Mouse (Mus musculus) liver, embryonic 15.5 days (tissue): Measurements from ENCODE around the gene Daam2. TPM values are rescaled to one million over a fixed set of nuclear protein-coding genes. Genes with fewer than 3 reads are reported as not detected.

Source experiments
- ATAC-seq: fragments of 200-750 bp; cut with Nextera tagmentation; 2 replicates; pipeline ENCODE4 v1.8.0; 2017; ENCODE audit warnings: moderate number of reproducible peaks, mild to moderate bottlenecking, moderate library complexity; ENCODE audit not compliant: insufficient read depth
- H3K27ac ChIP-seq: fragments of 300-500 bp; sonication (generic); replicated peaks from 2 replicates; pipeline ENCODE4 v1.5.1; 2015; ENCODE audit warnings: mild to moderate bottlenecking, inconsistent platforms
- H3K27me3 ChIP-seq: fragments of 300-500 bp; sonication (generic); 2 replicates; pipeline ENCODE4 v1.6.1; 2015; ENCODE audit warnings: mild to moderate bottlenecking, inconsistent platforms
- H3K36me3 ChIP-seq: fragments of 300-500 bp; sonication (generic); replicated peaks from 2 replicates; pipeline ENCODE4 v1.6.1; 2015; ENCODE audit warnings: moderate library complexity, mild to moderate bottlenecking, inconsistent platforms
- H3K4me1 ChIP-seq: fragments of 300-500 bp; sonication (generic); replicated peaks from 2 replicates; pipeline ENCODE4 v1.6.1; 2015; ENCODE audit warnings: inconsistent platforms
- H3K4me2 ChIP-seq: fragments of 300-500 bp; sonication (generic); 2 replicates; pipeline ENCODE4 v1.6.1; 2015; ENCODE audit warnings: moderate library complexity, mild to moderate bottlenecking, inconsistent platforms
- H3K4me3 ChIP-seq: fragments of 300-500 bp; sonication (generic); replicated peaks from 2 replicates; pipeline ENCODE4 v1.5.1; 2015; ENCODE audit warnings: mild to moderate bottlenecking, inconsistent platforms
- H3K9ac ChIP-seq: fragments of 300-500 bp; sonication (generic); 2 replicates; pipeline ENCODE4 v1.6.1; 2015; ENCODE audit warnings: moderate library complexity, mild to moderate bottlenecking, inconsistent platforms
- H3K9me3 ChIP-seq: fragments of 300-500 bp; sonication (generic); replicated peaks from 2 replicates; pipeline ENCODE4 v1.6.1; 2016; ENCODE audit warnings: inconsistent platforms
- WGBS: fragments of 180-500 bp; shearing (Covaris S2); methylation state at CpG from one replicate; pipeline ENCODE4 v1.1.7; 2015; ENCODE audit warnings: mixed read lengths; ENCODE audit not compliant: insufficient replicate concordance; 5-methylcytosine and 5-hydroxymethylcytosine counted together
- polyA plus RNA-seq: library from polyadenylated mRNA; unstranded; fragments of >200 nt; fragmentation: Nextera tagmentation; extraction: Ambion mirVana; gene quantifications from 2 replicates; pipeline ENCODE4 v1.2.1, GENCODE M21; 2015

Gene Daam2
- polyA plus RNA-seq, 1 experiment from 2014 or later: 0.33 TPM

DNA sequence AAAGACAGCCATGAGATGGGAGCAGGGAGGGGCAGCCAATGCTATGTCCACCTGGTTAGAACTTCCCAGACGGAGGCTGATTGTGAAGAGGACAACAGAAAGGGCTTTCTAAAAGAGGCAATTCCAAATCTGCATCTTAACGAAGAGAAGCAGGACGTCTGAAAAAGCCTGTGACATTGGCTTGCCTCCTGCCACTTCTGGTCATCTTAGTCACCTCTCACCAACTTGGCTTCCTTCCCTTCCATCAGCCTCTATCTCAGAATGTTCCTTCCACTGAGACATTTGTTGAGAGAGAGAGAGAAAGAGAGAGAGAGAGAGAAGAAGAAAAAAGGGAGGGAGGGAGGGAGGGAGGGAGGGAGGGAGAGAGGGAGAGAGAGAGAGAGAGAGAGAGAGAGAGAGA, 47.1 kb downstream of the Daam2 start:
- H3K27me3 ChIP-seq: no peaks in the 10 kb centered on the region
- ATAC-seq: no peak
- WGBS: 42% methylated on average over 3 of the region's 3 CpGs
- H3K4me2 ChIP-seq: no peak overlapping the region
- no peaks in the 10 kb centered on the region for H3K9me3 ChIP-seq
- no peak overlapping the region for H3K4me3 ChIP-seq
- no peaks in the 10 kb centered on the region for H3K36me3 ChIP-seq
- no peak overlapping the region for H3K27ac ChIP-seq
- no peaks in the 10 kb centered on the region for H3K4me1 ChIP-seq
- no peak overlapping the region for H3K9ac ChIP-seq

DNA sequence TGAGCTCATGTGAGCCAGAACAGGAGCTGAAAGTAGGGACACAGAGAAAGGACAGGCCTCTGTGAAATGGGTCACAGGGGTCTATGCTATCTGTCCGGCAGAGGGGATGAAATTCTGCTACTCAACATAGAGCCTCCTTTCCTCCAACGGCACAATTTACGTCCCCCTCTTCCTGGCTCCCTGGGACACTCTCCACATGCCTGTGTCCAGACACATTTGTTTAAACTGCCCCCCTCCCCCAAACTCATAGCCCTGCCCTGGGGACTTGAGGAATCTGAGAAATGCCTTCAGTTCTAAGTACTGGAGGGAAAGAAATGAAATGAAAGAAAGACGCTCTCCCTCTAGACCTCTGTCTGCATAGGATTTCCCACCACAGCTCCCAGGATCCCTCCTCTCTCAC, 48.5 kb downstream of the Daam2 start:
- Histone ChIP-seq H3K27ac (no peak overlapping the region), H3K27me3 (no peaks in the 10 kb centered on the region), H3K36me3 (no peaks in the 10 kb centered on the region), H3K4me1 (no peaks in the 10 kb centered on the region), H3K9me3 (no peaks in the 10 kb centered on the region), H3K4me2 (no peak overlapping the region), H3K4me3 (no peak overlapping the region), H3K9ac (no peak overlapping the region)
- WGBS: 41% methylated on average over 4 of the region's 4 CpGs
- no peak for ATAC-seq

DNA sequence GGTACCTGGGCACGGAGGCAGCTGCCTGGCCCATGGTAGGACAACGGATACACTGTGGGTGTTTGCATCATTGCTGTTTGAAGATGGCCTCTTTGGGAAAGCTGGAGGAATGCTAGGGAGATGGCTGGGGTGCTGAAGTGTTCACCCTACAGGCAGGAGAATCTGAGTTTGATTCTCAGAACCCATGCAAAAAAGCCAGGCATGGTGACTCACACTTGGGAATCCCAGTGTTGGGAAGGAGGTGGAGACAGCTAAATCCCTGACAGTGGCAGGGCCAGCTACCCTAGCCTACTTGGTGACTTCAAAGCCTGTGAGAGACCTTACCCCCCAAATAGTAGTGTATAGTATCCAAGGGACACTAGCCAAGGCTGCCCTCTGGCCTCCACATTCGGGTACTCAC, 49.0 kb downstream of the Daam2 start:
- Histone ChIP-seq H3K9ac (no peak overlapping the region), H3K27me3 (no peaks in the 10 kb centered on the region), H3K36me3 (no peaks in the 10 kb centered on the region), H3K4me3 (no peak overlapping the region), H3K27ac (no peak overlapping the region), H3K9me3 (no peaks in the 10 kb centered on the region), H3K4me2 (no peak overlapping the region), H3K4me1 (no peaks in the 10 kb centered on the region)
- no peak for ATAC-seq
- WGBS: 64% methylated on average over 3 of the region's 3 CpGs

DNA sequence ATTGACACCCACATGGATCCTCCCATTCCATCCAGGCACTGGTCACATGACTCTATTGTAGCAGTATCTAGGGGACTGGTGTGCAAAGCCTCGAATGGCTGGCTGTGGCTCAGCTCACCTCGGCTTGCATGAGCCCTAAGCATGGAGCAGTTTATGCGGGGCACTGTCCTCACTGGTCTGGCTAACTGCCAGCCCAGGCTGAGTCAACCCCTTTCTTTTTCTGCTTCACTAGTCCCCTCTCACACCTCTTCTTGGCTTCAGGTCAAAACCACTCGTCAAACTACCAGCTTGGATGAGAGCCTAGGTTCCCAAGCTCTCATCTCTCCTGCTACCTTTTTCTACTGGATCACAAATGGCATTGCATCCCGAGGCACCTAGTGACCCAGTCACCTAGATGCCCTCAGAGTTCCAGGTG, 51.5 kb downstream of the Daam2 start:
- Histone ChIP-seq H3K27ac (no peak overlapping the region), H3K27me3 (no peaks in the 10 kb centered on the region), H3K4me2 (no peak overlapping the region), H3K4me3 (no peak overlapping the region), H3K4me1 (no peaks in the 10 kb centered on the region), H3K9me3 (no peaks in the 10 kb centered on the region), H3K9ac (no peak overlapping the region), H3K36me3 (no peaks in the 10 kb centered on the region)
- 52% methylated on average over 5 of the region's 5 CpGs for WGBS
- ATAC-seq: no peak

DNA sequence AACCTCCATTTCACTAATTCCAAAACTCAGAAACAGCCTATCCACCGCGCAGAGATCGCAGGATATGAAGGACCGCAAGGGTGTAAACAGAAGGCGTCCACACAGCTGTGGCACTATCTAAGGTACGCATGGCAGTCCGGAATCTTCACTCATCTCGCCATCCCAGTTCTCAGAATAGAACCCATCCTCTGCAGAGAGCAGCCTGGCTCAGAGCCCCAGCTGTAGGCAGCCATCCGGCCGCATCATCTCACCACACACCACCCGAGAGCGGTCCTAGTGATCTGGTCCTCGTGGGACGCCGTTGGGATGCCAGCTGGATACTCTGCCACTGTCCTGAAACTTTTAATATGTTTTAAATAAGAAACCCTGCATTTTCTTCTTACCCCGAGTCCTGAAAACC, 54.7 kb downstream of the Daam2 start:
- Histone ChIP-seq H3K27ac (no peak overlapping the region), H3K36me3 (no peaks in the 10 kb centered on the region), H3K9me3 (no peaks in the 10 kb centered on the region), H3K9ac (no peak overlapping the region), H3K27me3 (no peaks in the 10 kb centered on the region), H3K4me2 (no peak overlapping the region), H3K4me3 (no peak overlapping the region), H3K4me1 (no peaks in the 10 kb centered on the region)
- no peak for ATAC-seq
- WGBS: 75% methylated on average over 16 of the region's 16 CpGs

DNA sequence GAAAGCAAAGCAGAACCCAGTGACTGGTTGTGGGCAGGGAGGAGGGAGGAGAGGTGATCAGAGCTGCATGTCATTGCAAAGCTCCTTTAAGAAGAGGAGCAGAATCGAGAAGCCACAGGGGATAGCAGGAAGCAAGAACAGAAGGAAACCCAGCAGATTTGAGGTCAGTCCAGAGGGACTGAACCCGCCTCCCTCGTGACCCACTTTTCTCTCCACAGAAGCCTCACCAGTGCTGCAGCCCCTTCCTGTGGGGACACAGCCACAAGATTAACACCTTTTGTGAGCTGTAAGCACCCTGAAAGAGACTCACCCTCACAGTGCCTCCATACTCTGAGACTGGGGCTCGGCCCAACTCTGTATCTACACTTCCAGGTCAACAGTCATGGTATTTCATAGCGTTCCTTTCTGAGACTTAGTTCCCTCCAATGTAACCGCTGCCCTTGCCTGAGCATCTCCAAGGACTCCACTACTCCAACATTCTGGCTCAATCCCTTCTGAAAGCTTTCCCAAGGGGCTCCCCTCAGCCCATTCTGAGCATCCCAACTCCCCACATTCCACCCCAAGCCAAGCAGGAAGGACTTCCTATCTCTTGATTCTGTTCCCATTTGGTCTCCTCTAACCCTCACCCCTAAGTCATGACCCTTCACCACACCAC, 60.8 kb downstream of the Daam2 start:
- no peaks in the 10 kb centered on the region for H3K4me1 ChIP-seq
- H3K27ac ChIP-seq: no peak overlapping the region
- H3K4me3 ChIP-seq: no peak overlapping the region
- H3K9ac ChIP-seq: no peak overlapping the region
- ATAC-seq: no peak
- H3K27me3 ChIP-seq: no peaks in the 10 kb centered on the region
- H3K9me3 ChIP-seq: no peaks in the 10 kb centered on the region
- no peaks in the 10 kb centered on the region for H3K36me3 ChIP-seq
- 38% methylated on average over 6 of the region's 6 CpGs for whole genome bisulfite sequencing
- no peak overlapping the region for H3K4me2 ChIP-seq

DNA sequence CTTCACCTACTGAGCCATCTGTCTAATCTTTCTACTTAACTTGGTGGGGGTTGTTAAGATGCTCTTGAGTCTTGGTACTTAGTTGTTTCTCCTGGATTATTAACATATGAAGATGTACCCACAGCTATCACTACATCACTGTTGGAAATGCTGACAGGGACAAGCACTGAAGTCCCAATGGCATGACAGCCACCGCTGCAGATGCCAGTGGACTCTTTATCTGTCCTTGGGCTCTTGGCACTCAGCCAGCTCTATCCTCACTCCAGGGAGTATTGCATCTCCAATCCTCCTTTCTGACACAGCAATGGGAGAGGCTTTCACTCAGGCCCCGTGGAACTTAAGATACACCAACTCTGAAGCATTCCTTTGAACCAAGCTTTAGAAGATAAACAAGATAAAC, 63.9 kb downstream of the Daam2 start:
- 34% methylated on average over 2 of the region's 2 CpGs for whole genome bisulfite sequencing
- Histone ChIP-seq H3K9me3 (no peaks in the 10 kb centered on the region), H3K4me3 (no peak overlapping the region), H3K27ac (no peak overlapping the region), H3K9ac (no peak overlapping the region), H3K4me1 (no peaks in the 10 kb centered on the region), H3K36me3 (no peaks in the 10 kb centered on the region), H3K27me3 (no peaks in the 10 kb centered on the region), H3K4me2 (no peak overlapping the region)
- ATAC-seq: no peak

DNA sequence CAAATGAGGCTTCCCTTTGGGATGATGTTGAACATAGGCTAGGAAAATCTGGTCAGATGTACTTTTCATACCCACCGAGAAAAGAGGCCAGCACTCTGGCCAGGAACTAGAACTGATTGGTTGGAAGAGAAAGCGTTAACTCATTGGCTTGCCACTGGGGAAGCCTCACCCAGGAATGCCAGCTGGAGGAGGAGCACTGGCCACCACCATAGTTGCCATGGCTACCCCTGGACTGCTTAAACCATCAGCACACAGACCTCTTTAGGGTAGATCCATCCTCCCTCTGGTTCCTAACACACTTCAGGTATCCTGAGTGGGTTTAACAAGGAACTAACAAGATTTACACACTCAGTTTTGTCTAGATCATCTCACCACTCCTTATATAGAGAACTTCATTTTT, 64.5 kb downstream of the Daam2 start:
- Histone ChIP-seq H3K9ac (no peak overlapping the region), H3K4me2 (no peak overlapping the region), H3K9me3 (no peaks in the 10 kb centered on the region), H3K36me3 (no peaks in the 10 kb centered on the region), H3K4me1 (no peaks in the 10 kb centered on the region), H3K4me3 (no peak overlapping the region), H3K27ac (no peak overlapping the region), H3K27me3 (no peaks in the 10 kb centered on the region)
- 65% methylated on average over 2 of the region's 2 CpGs for WGBS
- ATAC-seq: no peak

DNA sequence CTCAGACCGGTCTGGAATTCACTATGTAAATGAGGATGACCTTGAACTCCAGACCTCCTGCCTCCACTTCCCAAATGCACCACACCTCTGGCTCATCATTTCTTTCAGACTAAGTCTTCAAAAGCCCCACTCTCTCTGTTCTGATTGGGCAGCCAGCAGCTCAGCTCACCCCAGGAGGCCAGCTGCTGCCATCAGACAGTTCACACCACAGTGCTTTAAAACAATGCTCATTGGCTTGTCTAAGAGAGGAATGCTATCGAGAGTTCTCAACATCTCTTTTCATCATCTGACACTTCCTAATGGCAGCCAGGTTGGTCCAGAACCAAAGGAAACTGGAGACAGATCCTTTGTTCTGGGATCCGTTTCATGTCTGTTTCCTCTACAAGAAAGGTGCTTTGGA, 66.0 kb downstream of the Daam2 start:
- ATAC-seq: no peak
- no peak overlapping the region for H3K4me2 ChIP-seq
- no peaks in the 10 kb centered on the region for H3K36me3 ChIP-seq
- no peak overlapping the region for H3K4me3 ChIP-seq
- H3K27me3 ChIP-seq: no peaks in the 10 kb centered on the region
- H3K9ac ChIP-seq: no peak overlapping the region
- H3K4me1 ChIP-seq: no peaks in the 10 kb centered on the region
- 57% methylated on average over 3 of the region's 3 CpGs for WGBS
- H3K27ac ChIP-seq: no peak overlapping the region
- no peaks in the 10 kb centered on the region for H3K9me3 ChIP-seq

DNA sequence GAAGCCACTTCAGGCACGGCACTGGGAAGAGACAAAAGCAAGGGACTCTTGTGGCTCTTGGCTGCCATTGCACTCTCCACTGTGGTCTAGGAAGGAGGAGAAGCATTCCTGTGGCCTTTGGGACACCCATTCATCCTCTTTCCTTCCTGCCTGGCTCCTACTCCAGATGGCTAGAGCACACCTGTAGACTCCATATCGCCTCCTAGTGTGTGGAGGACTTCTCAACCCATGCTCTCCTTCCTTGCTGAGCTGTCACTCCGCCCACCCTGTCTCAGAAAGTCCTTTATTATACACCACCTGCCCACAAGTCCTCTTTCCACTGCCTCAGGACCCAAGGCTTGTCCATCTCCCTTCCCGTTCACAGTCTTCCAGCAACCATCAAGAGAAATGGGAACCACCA, 70.9 kb downstream of the Daam2 start:
- H3K4me3 ChIP-seq: no peak overlapping the region
- H3K9ac ChIP-seq: no peak overlapping the region
- H3K4me1 ChIP-seq: no peaks in the 10 kb centered on the region
- no peak overlapping the region for H3K27ac ChIP-seq
- no peak overlapping the region for H3K4me2 ChIP-seq
- H3K9me3 ChIP-seq: no peaks in the 10 kb centered on the region
- H3K36me3 ChIP-seq: no peaks in the 10 kb centered on the region
- ATAC-seq: no peak
- no peaks in the 10 kb centered on the region for H3K27me3 ChIP-seq
- WGBS: 67% methylated on average over 4 of the region's 4 CpGs

DNA sequence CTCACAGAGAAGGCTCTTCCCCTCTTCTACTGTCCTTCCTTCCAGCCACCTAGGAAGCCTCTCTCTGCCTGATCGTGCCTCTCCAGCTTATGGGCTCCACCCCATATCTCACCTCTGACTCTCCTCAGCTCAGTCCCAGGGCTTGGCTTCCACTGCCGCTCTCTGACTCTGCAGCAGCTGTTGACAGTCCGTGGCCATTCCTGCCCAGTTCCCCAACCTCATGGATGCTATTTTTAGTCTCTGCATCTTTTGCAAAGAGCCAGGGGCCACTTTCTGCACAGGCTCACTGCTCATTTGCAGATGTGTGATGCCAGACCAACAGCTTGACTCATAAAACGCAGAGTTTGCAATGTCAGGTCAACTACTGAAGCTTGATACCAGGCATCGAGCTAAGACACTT, 75.0 kb downstream of the Daam2 start:
- Histone ChIP-seq H3K4me2 (no peak overlapping the region), H3K4me3 (no peak overlapping the region), H3K9ac (no peak overlapping the region), H3K27me3 (no peaks in the 10 kb centered on the region), H3K9me3 (no peaks in the 10 kb centered on the region), H3K27ac (no peak overlapping the region), H3K4me1 (no peaks in the 10 kb centered on the region), H3K36me3 (no peaks in the 10 kb centered on the region)
- no peak for ATAC-seq
- 46% methylated on average over 5 of the region's 5 CpGs for WGBS

DNA sequence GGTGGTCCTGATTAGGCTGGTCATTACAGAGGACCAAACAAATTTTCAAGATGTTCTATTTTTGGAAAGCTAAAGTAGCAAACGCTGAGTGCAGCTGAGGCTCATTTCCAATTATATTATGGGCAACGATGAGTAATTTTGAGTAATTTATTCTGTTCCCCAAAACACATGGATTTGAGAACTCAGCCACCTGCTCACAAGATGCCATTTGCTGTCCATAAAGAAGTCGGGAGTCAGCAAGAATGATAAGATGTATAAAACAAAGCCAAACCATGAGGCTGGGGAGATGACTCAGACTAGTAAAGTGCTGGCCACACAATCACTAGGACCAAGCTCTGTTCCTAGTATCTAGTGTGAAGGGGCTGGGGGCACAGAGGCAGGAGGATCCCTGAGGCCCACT, 79.7 kb downstream of the Daam2 start:
- Histone ChIP-seq H3K4me1 (no peaks in the 10 kb centered on the region), H3K4me2 (no peak overlapping the region), H3K36me3 (no peaks in the 10 kb centered on the region), H3K9ac (no peak overlapping the region), H3K27ac (no peak overlapping the region), H3K9me3 (no peaks in the 10 kb centered on the region), H3K27me3 (no peaks in the 10 kb centered on the region), H3K4me3 (no peak overlapping the region)
- 61% methylated on average over 3 of the region's 3 CpGs for WGBS
- ATAC-seq: no peak
